Mouse (Mus musculus) heart, embryonic 15.5 days (tissue): ENCODE results near the gene Snrnp27. TPM values are rescaled to one million over a fixed set of nuclear protein-coding genes. Genes with fewer than 3 reads are reported as not detected.

ENCODE experiments used
- ATAC-seq: fragments of 200-750 bp; cut with Nextera tagmentation; replicated peaks from 2 replicates; pipeline ENCODE4 v1.8.0; 2017; ENCODE audit warnings: low read depth, moderate TSS enrichment; ENCODE audit not compliant: insufficient number of reproducible peaks, insufficient read depth, low FRiP score
- H3K27ac ChIP-seq: fragments of 300-500 bp; sonication (generic); 2 replicates; pipeline ENCODE4 v1.5.1; 2015; ENCODE audit warnings: mild to moderate bottlenecking, inconsistent platforms
- H3K27me3 ChIP-seq: fragments of 300-500 bp; sonication (generic); 2 replicates; pipeline ENCODE4 v1.6.1; 2015; ENCODE audit warnings: inconsistent platforms
- H3K36me3 ChIP-seq: fragments of 300-500 bp; sonication (generic); 2 replicates; pipeline ENCODE4 v1.6.1; 2015; ENCODE audit warnings: mild to moderate bottlenecking, inconsistent platforms
- H3K4me1 ChIP-seq: fragments of 300-500 bp; sonication (generic); replicated peaks from 2 replicates; pipeline ENCODE4 v1.6.1; 2015; ENCODE audit warnings: inconsistent platforms
- H3K4me2 ChIP-seq: fragments of 300-500 bp; sonication (generic); 2 replicates; pipeline ENCODE4 v1.6.1; 2015; ENCODE audit warnings: inconsistent platforms, mild to moderate bottlenecking, moderate library complexity
- H3K4me3 ChIP-seq: fragments of 300-500 bp; sonication (generic); 2 replicates; pipeline ENCODE4 v1.5.1; 2015; ENCODE audit warnings: mild to moderate bottlenecking, inconsistent platforms
- H3K9ac ChIP-seq: fragments of 300-500 bp; sonication (generic); 2 replicates; pipeline ENCODE4 v1.6.1; 2015; ENCODE audit warnings: mild to moderate bottlenecking, inconsistent platforms
- H3K9me3 ChIP-seq: fragments of 300-500 bp; sonication (generic); replicated peaks from 2 replicates; pipeline ENCODE4 v1.6.1; 2016; ENCODE audit warnings: inconsistent platforms
- WGBS: fragments of 180-500 bp; shearing (Covaris S2); methylation state at CpG from one replicate; pipeline ENCODE4 v1.1.7; 2015; ENCODE audit warnings: mixed read lengths; 5-methylcytosine and 5-hydroxymethylcytosine counted together
- polyA plus RNA-seq: library from polyadenylated mRNA; unstranded; fragments of >200 nt; fragmentation: Nextera tagmentation; extraction: Ambion mirVana; gene quantifications from 2 replicates; pipeline ENCODE4 v1.2.1, GENCODE M21; 2015

Gene Snrnp27
- polyA plus RNA-seq, 1 experiment from 2014 or later, result 81.3 TPM

GRCm38 (mm10) chr6:86639180-86640160 is 44.9 kb downstream of the Snrnp27 start:
- Histone ChIP-seq H3K4me1 (peaks cover 6% of the 10 kb centered on the region; the same call in 1 of the 2 replicates), H3K36me3 (no peaks in the 10 kb centered on the region), H3K9me3 (no peaks in the 10 kb centered on the region), H3K4me3 (no peak overlapping the region), H3K27me3 (no peaks in the 10 kb centered on the region), H3K27ac (no peak overlapping the region), H3K9ac (no peak overlapping the region), H3K4me2 (no peak overlapping the region)
- 72% methylated on average over 18 of the region's 18 CpGs for WGBS
- no peak for ATAC-seq

GRCm38 (mm10) chr6:86638434-86638833 is 45.9 kb downstream of the Snrnp27 start:
- H3K27me3 ChIP-seq, result no peaks in the 10 kb centered on the region
- H3K9ac ChIP-seq, result no peak overlapping the region
- no peak overlapping the region for H3K4me3 ChIP-seq
- peaks cover 6% of the 10 kb centered on the region; the same call in 1 of the 2 replicates for H3K4me1 ChIP-seq
- WGBS, result 24% methylated on average over 2 of the region's 2 CpGs
- no peak overlapping the region for H3K27ac ChIP-seq
- no peak for ATAC-seq
- no peak overlapping the region for H3K4me2 ChIP-seq
- no peaks in the 10 kb centered on the region for H3K36me3 ChIP-seq
- no peaks in the 10 kb centered on the region for H3K9me3 ChIP-seq

GRCm38 (mm10) chr6:86637860-86638259 is 46.5 kb downstream of the Snrnp27 start:
- Histone ChIP-seq H3K4me2 (no peak overlapping the region), H3K27ac (no peak overlapping the region), H3K4me1 (peaks cover 6% of the 10 kb centered on the region; the same call in 1 of the 2 replicates), H3K27me3 (no peaks in the 10 kb centered on the region), H3K4me3 (no peak overlapping the region), H3K36me3 (no peaks in the 10 kb centered on the region), H3K9me3 (no peaks in the 10 kb centered on the region), H3K9ac (no peak overlapping the region)
- no peak for ATAC-seq
- WGBS, result 72% methylated on average over 2 of the region's 2 CpGs

GRCm38 (mm10) chr6:86637171-86637835 is 47.0 kb downstream of the Snrnp27 start:
- no peak overlapping the region for H3K4me2 ChIP-seq
- H3K27ac ChIP-seq, result no peak overlapping the region
- H3K4me1 ChIP-seq, result peaks cover 6% of the 10 kb centered on the region; the same call in 1 of the 2 replicates
- no peaks in the 10 kb centered on the region for H3K9me3 ChIP-seq
- no peak overlapping the region for H3K9ac ChIP-seq
- no peak for ATAC-seq
- H3K4me3 ChIP-seq, result no peak overlapping the region
- H3K27me3 ChIP-seq, result no peaks in the 10 kb centered on the region
- WGBS, result 45% methylated on average over 4 of the region's 4 CpGs
- no peaks in the 10 kb centered on the region for H3K36me3 ChIP-seq

GRCm38 (mm10) chr6:86636495-86636894 is 47.8 kb downstream of the Snrnp27 start:
- Histone ChIP-seq H3K27me3 (peaks cover 3% of the 10 kb centered on the region; the same call in 1 of the 2 replicates), H3K9ac (no peak overlapping the region), H3K36me3 (no peaks in the 10 kb centered on the region), H3K4me2 (no peak overlapping the region), H3K27ac (no peak overlapping the region), H3K9me3 (no peaks in the 10 kb centered on the region), H3K4me1 (peaks cover 6% of the 10 kb centered on the region; the same call in 1 of the 2 replicates), H3K4me3 (no peak overlapping the region)
- ATAC-seq, result 0 out of 2 replicates have a peak, but pooled peaks have one; percentile 15
- 24% methylated on average over 2 of the region's 2 CpGs for WGBS

- Histone ChIP-seq H3K36me3 (no peaks in the 10 kb centered on the region), H3K27ac (no peak overlapping the region), H3K27me3 (peaks cover 3% of the 10 kb centered on the region; the same call in 1 of the 2 replicates), H3K4me2 (no peak overlapping the region), H3K9me3 (no peaks in the 10 kb centered on the region), H3K4me3 (no peak overlapping the region), H3K4me1 (0 out of 2 replicates have a peak, but pooled peaks cover 5% of the 10 kb centered on the region), H3K9ac (no peak overlapping the region)
- WGBS, result 60% methylated on average over 3 of the region's 3 CpGs
- ATAC-seq, result no peak
Observed at GRCm38 (mm10) chr6:86630141-86630540, 54.2 kb downstream of the Snrnp27 start.

- Histone ChIP-seq H3K4me2 (no peak within 1 kb of the TSS), H3K4me3 (no peak within 1 kb of the TSS), H3K9ac (no peak within 1 kb of the TSS), H3K4me1 (peaks cover 16% of the 10 kb centered on the region), H3K36me3 (no peaks in the 10 kb centered on the region), H3K27ac (no peak within 1 kb of the TSS), H3K27me3 (peaks cover 3% of the 10 kb centered on the region; the same call in 1 of the 2 replicates), H3K9me3 (no peaks in the 10 kb centered on the region)
- no peak for ATAC-seq
- WGBS, result 57% methylated on average over 10 of the region's 10 CpGs
Observed at GRCm38 (mm10) chr6:86627946-86628345, 56.4 kb downstream of the Snrnp27 start, which contains the start of gene Asprv1. TSS of gene Asprv1 (plus strand) at chr6:86628164.

Other genes with a start within 250 kb of the Snrnp27 start
- 15.1 and 17.3 TPM in 2 replicates for gene C87436, start 246.1 kb downstream of the Snrnp27 start, polyA plus RNA-seq
- 313 and 337 TPM in 2 replicates for gene Pcbp1, start 158.2 kb downstream of the Snrnp27 start, polyA plus RNA-seq
- 0.57 and 0.84 TPM in 2 replicates for gene Asprv1, start 56.4 kb downstream of the Snrnp27 start, polyA plus RNA-seq
- 7.6 and 9.8 TPM in 2 replicates for gene Mxd1, start 15.4 kb downstream of the Snrnp27 start, polyA plus RNA-seq
- 14.4 and 19.7 TPM in 2 replicates for gene Gmcl1, start 48.9 kb upstream of the Snrnp27 start, polyA plus RNA-seq
- 26.3 and 32.3 TPM in 2 replicates for gene Anxa4, start 109.1 kb upstream of the Snrnp27 start, polyA plus RNA-seq
- 16.6 and 21.8 TPM in 2 replicates for gene Aak1, start 165.0 kb upstream of the Snrnp27 start, polyA plus RNA-seq